Mouse (Mus musculus): ENCODE measurements around the gene Smtn. TPM values are rescaled to one million over a fixed set of nuclear protein-coding genes. Genes with fewer than 3 reads are reported as not detected.

The Smtn gene
- total RNA-seq, 1 experiment = 17.3 TPM

GRCm38 (mm10) chr11:3523840-3524582 lies 16.4 kb downstream of the Smtn start:
- DNase-seq (ENCODE audit: low read depth, low spot score) = no peak
- Histone ChIP-seq H3K27ac (ENCODE audit: insufficient read depth, low read depth, low read length, poor library complexity, severe bottlenecking) (no peak overlapping the region), H3K4me1 (ENCODE audit: control insufficient read depth in 2 of 2, insufficient read depth in 2 of 2, low read length in 2 of 2, poor library complexity in 1 of 2) (peaks cover 0 to 4% of the 10 kb centered on the region in 2 experiments; a peak in 1 of 4 replicates), H3K9ac (ENCODE audit: insufficient read depth, low read depth, low read length, poor library complexity, severe bottlenecking) (no peak overlapping the region), H3K36me3 (ENCODE audit: control insufficient read depth, insufficient read depth, low read length, poor library complexity, severe bottlenecking) (peaks cover 41% of the 10 kb centered on the region; the same call in 1 of the 2 replicates), H3K4me3 (ENCODE audit: insufficient read depth in 1 of 2, low read depth in 1 of 2, low read length in 2 of 2, poor library complexity in 1 of 2, severe bottlenecking in 1 of 2) (no peak overlapping the region), H3K9me3 (ENCODE audit: control insufficient read depth, insufficient read depth, low read depth, low read length) (no peaks in the 10 kb centered on the region)
- in situ Hi-C loops (cut with MboI; ENCODE audit: low sequenced_read_pairs in 2 of 2, unreplicated experiment in 2 of 2) = no loop called here
- TF ChIP-seq CHD2 (IDR thresholded peaks at IDR 0.05; ENCODE audit: low read depth, low read length) = no peak
- no peak for TF ChIP-seq ZNF384 (IDR thresholded peaks at IDR 0.05; ENCODE audit: low read depth, low read length)
- no peak for TF ChIP-seq ZC3H11A (IDR thresholded peaks at IDR 0.05; ENCODE audit: borderline replicate concordance, low read depth, low read length)
- TF ChIP-seq HCFC1 (IDR thresholded peaks at IDR 0.05; ENCODE audit: borderline replicate concordance, insufficient read depth, low read length) = no peak
- TF ChIP-seq MAFK (IDR thresholded peaks at IDR 0.05; ENCODE audit: insufficient read depth, low read depth, low read length) = no peak

- H3K4me3 ChIP-seq (ENCODE audit: insufficient read depth in 1 of 2, low read depth in 1 of 2, low read length in 2 of 2, poor library complexity in 1 of 2, severe bottlenecking in 1 of 2) = no peak overlapping the region
- H3K4me1 ChIP-seq (ENCODE audit: control insufficient read depth in 2 of 2, insufficient read depth in 2 of 2, low read length in 2 of 2, poor library complexity in 1 of 2) = peaks cover 0 to 9% of the 10 kb centered on the region in 2 experiments; a peak in 1 of 4 replicates
- no peak overlapping the region for H3K9ac ChIP-seq (ENCODE audit: insufficient read depth, low read depth, low read length, poor library complexity, severe bottlenecking)
- no peak for DNase-seq (ENCODE audit: low read depth, low spot score)
- TF ChIP-seq HCFC1 (IDR thresholded peaks at IDR 0.05; ENCODE audit: borderline replicate concordance, insufficient read depth, low read length) (no peak), ZNF384 (IDR thresholded peaks at IDR 0.05; ENCODE audit: low read depth, low read length) (no peak), ZC3H11A (IDR thresholded peaks at IDR 0.05; ENCODE audit: borderline replicate concordance, low read depth, low read length) (no peak), CHD2 (IDR thresholded peaks at IDR 0.05; ENCODE audit: low read depth, low read length) (no peak), MAFK (IDR thresholded peaks at IDR 0.05; ENCODE audit: insufficient read depth, low read depth, low read length) (no peak)
- no peaks in the 10 kb centered on the region for H3K9me3 ChIP-seq (ENCODE audit: control insufficient read depth, insufficient read depth, low read depth, low read length)
- peaks cover 33% of the 10 kb centered on the region; the same call in 1 of the 2 replicates for H3K36me3 ChIP-seq (ENCODE audit: control insufficient read depth, insufficient read depth, low read length, poor library complexity, severe bottlenecking)
- in situ Hi-C loops (cut with MboI; ENCODE audit: low sequenced_read_pairs in 2 of 2, unreplicated experiment in 2 of 2) = no loop called here
- H3K27ac ChIP-seq (ENCODE audit: insufficient read depth, low read depth, low read length, poor library complexity, severe bottlenecking) = no peak overlapping the region
Measured at GRCm38 (mm10) chr11:3522285-3523000, 18.0 kb downstream of the Smtn start.

- in situ Hi-C loops (cut with MboI; ENCODE audit: low sequenced_read_pairs in 2 of 2, unreplicated experiment in 2 of 2) = no loop called here
- no peak for TF ChIP-seq CHD2 (IDR thresholded peaks at IDR 0.05; ENCODE audit: low read depth, low read length)
- no peak for TF ChIP-seq MAFK (IDR thresholded peaks at IDR 0.05; ENCODE audit: insufficient read depth, low read depth, low read length)
- TF ChIP-seq ZNF384 (IDR thresholded peaks at IDR 0.05; ENCODE audit: low read depth, low read length) = no peak
- no peak for TF ChIP-seq ZC3H11A (IDR thresholded peaks at IDR 0.05; ENCODE audit: borderline replicate concordance, low read depth, low read length)
- no peak for TF ChIP-seq HCFC1 (IDR thresholded peaks at IDR 0.05; ENCODE audit: borderline replicate concordance, insufficient read depth, low read length)
Measured at GRCm38 (mm10) chr11:3521339-3522224, 18.8 kb downstream of the Smtn start.

GRCm38 (mm10) chr11:3520919-3521318 lies 19.5 kb downstream of the Smtn start:
- H3K4me3 ChIP-seq (ENCODE audit: insufficient read depth in 1 of 2, low read depth in 1 of 2, low read length in 2 of 2, poor library complexity in 1 of 2, severe bottlenecking in 1 of 2) = no peak overlapping the region; a peak in 1 of 4 replicates

More at GRCm38 (mm10) chr11:3521339-3522224, 18.8 kb downstream of the Smtn start:
- no peaks in the 10 kb centered on the region for H3K9me3 ChIP-seq (ENCODE audit: control insufficient read depth, insufficient read depth, low read depth, low read length)
- H3K36me3 ChIP-seq (ENCODE audit: control insufficient read depth, insufficient read depth, low read length, poor library complexity, severe bottlenecking) = peaks cover 33% of the 10 kb centered on the region; the same call in 1 of the 2 replicates
- H3K4me3 ChIP-seq (ENCODE audit: insufficient read depth in 1 of 2, low read depth in 1 of 2, low read length in 2 of 2, poor library complexity in 1 of 2, severe bottlenecking in 1 of 2) = no peak overlapping the region
- no peak overlapping the region for H3K27ac ChIP-seq (ENCODE audit: insufficient read depth, low read depth, low read length, poor library complexity, severe bottlenecking)
- H3K4me1 ChIP-seq (ENCODE audit: control insufficient read depth in 2 of 2, insufficient read depth in 2 of 2, low read length in 2 of 2, poor library complexity in 1 of 2) = peaks cover 3 to 16% of the 10 kb centered on the region in 2 experiments
- DNase-seq (ENCODE audit: low read depth, low spot score) = no peak
- no peak overlapping the region for H3K9ac ChIP-seq (ENCODE audit: insufficient read depth, low read depth, low read length, poor library complexity, severe bottlenecking)

More at GRCm38 (mm10) chr11:3520919-3521318, 19.5 kb downstream of the Smtn start:
- Histone ChIP-seq H3K36me3 (ENCODE audit: control insufficient read depth, insufficient read depth, low read length, poor library complexity, severe bottlenecking) (peaks cover 30% of the 10 kb centered on the region; the same call in 1 of the 2 replicates), H3K9me3 (ENCODE audit: control insufficient read depth, insufficient read depth, low read depth, low read length) (no peaks in the 10 kb centered on the region), H3K4me1 (ENCODE audit: control insufficient read depth in 2 of 2, insufficient read depth in 2 of 2, low read length in 2 of 2, poor library complexity in 1 of 2) (peaks cover 3 to 19% of the 10 kb centered on the region in 2 experiments), H3K27ac (ENCODE audit: insufficient read depth, low read depth, low read length, poor library complexity, severe bottlenecking) (no peak overlapping the region), H3K9ac (ENCODE audit: insufficient read depth, low read depth, low read length, poor library complexity, severe bottlenecking) (no peak overlapping the region)
- no peak for DNase-seq (ENCODE audit: low read depth, low spot score)
- TF ChIP-seq HCFC1 (IDR thresholded peaks at IDR 0.05; ENCODE audit: borderline replicate concordance, insufficient read depth, low read length) = no peak
- no peak for TF ChIP-seq CHD2 (IDR thresholded peaks at IDR 0.05; ENCODE audit: low read depth, low read length)
- TF ChIP-seq ZC3H11A (IDR thresholded peaks at IDR 0.05; ENCODE audit: borderline replicate concordance, low read depth, low read length) = no peak
- no peak for TF ChIP-seq MAFK (IDR thresholded peaks at IDR 0.05; ENCODE audit: insufficient read depth, low read depth, low read length)
- TF ChIP-seq ZNF384 (IDR thresholded peaks at IDR 0.05; ENCODE audit: low read depth, low read length) = no peak
- in situ Hi-C loops (cut with MboI; ENCODE audit: low sequenced_read_pairs in 2 of 2, unreplicated experiment in 2 of 2) = no loop called here
